Mouse (Mus musculus) stomach, embryonic 15.5 days (tissue): ENCODE results near the gene Gm14180. TPM values are rescaled to one million over a fixed set of nuclear protein-coding genes. Genes with fewer than 3 reads are reported as not detected.
"Not testable (repeated sequence)": the region's sequence is repeated elsewhere in the genome, so short reads cannot be mapped to it uniquely, and the experiment has no call there.

Experiments used
- ATAC-seq: fragments of 200-750 bp; cut with Nextera tagmentation; 2 replicates; pipeline ENCODE4 v1.8.0; 2017; ENCODE audit warnings: low read depth, moderate number of reproducible peaks, moderate TSS enrichment; ENCODE audit not compliant: insufficient read depth, low FRiP score
- H3K27ac ChIP-seq: fragments of 300-500 bp; sonication (generic); 2 replicates; pipeline ENCODE4 v1.5.1; 2015; ENCODE audit warnings: mild to moderate bottlenecking, inconsistent platforms
- H3K27me3 ChIP-seq: fragments of 300-500 bp; sonication (generic); replicated peaks from 2 replicates; pipeline ENCODE4 v1.6.1; 2015; ENCODE audit warnings: inconsistent platforms
- H3K36me3 ChIP-seq: fragments of 300-500 bp; sonication (generic); 2 replicates; pipeline ENCODE4 v1.6.1; 2015; ENCODE audit warnings: inconsistent platforms
- H3K4me1 ChIP-seq: fragments of 300-500 bp; sonication (generic); 2 replicates; pipeline ENCODE4 v1.6.1; 2015; ENCODE audit warnings: inconsistent platforms
- H3K4me2 ChIP-seq: fragments of 300-500 bp; sonication (generic); 2 replicates; pipeline ENCODE4 v1.6.1; 2015; ENCODE audit warnings: mild to moderate bottlenecking, inconsistent platforms
- H3K4me3 ChIP-seq: fragments of 300-500 bp; sonication (generic); replicated peaks from 2 replicates; pipeline ENCODE4 v1.5.1; 2015; ENCODE audit warnings: inconsistent platforms
- H3K9ac ChIP-seq: fragments of 300-500 bp; sonication (generic); 2 replicates; pipeline ENCODE4 v1.6.1; 2015; ENCODE audit warnings: inconsistent platforms
- H3K9me3 ChIP-seq: fragments of 300-500 bp; sonication (generic); 2 replicates; pipeline ENCODE4 v1.6.1; 2016; ENCODE audit warnings: inconsistent platforms
- WGBS: fragments of 180-500 bp; shearing (Covaris S2); methylation state at CpG from one replicate; pipeline ENCODE4 v1.1.7; 2015; 5-methylcytosine and 5-hydroxymethylcytosine counted together
- polyA plus RNA-seq: library from polyadenylated mRNA; unstranded; fragments of >200 nt; fragmentation: Nextera tagmentation; extraction: Ambion mirVana; gene quantifications from 2 replicates; pipeline ENCODE4 v1.2.1, GENCODE M21; 2015

Gene Gm14180
- polyA plus RNA-seq, result not detected in 2 replicates

DNA sequence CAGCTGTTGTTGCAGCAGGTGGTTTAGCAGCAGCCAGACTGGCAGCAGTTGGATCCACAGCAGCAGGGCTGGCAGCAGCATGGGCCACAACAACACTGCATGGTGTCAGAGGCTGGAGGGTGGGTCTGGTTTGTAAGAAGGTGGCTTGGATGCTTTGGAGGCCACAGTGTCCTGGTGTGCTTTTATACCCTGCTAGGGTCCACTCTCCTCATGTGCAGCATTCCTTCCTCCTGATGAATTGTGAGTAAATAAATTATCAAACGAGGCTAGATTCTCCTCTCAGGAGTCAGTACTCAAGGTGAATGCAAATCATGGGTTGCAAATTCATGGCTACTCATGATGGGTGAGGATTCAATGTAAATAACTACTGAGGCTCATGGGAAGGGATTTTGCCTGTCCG is at the start of gene Gm14180:
Gm14180 (minus strand) TSS at position 101 of the 400 bp plus-strand sequence.
- H3K4me1 ChIP-seq, result no peaks in the 10 kb centered on the region
- no peak within 1 kb of the TSS for H3K4me3 ChIP-seq
- no peaks in the 10 kb centered on the region for H3K9me3 ChIP-seq
- no peak within 1 kb of the TSS for H3K27ac ChIP-seq
- no peaks in the 10 kb centered on the region for H3K36me3 ChIP-seq
- H3K4me2 ChIP-seq, result no peak within 1 kb of the TSS
- no peak within 1 kb of the TSS for H3K9ac ChIP-seq
- 64% methylated on average over 2 of the region's 2 CpGs for WGBS
- no peaks in the 10 kb centered on the region for H3K27me3 ChIP-seq
- ATAC-seq, result no peak

DNA sequence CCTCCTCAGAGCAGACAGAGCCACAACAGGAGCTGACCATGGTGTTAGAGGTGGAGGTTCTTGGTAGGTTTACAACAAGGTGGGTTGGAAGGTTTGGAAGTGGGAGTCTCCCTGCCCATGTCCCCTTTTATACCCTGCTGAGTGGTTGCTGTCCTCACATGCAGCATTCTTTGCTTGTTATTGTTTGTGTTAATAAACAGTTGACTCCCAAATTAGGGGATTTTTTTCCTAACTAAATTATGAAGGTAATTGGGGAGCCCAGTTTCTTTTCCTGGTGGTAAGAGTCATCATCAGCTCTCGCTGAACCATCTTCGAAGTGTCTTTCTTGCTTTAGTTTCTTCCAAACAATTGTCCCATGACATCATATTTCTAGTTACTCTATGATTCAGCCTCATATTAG is 46.5 kb upstream of the Gm14180 start, which contains the start of gene Krtap4-8:
Krtap4-8 (minus strand) TSS at position 101 of the 400 bp plus-strand sequence.
- 94% methylated on average over 2 of the region's 2 CpGs for WGBS
- no peaks in the 10 kb centered on the region for H3K36me3 ChIP-seq

DNA sequence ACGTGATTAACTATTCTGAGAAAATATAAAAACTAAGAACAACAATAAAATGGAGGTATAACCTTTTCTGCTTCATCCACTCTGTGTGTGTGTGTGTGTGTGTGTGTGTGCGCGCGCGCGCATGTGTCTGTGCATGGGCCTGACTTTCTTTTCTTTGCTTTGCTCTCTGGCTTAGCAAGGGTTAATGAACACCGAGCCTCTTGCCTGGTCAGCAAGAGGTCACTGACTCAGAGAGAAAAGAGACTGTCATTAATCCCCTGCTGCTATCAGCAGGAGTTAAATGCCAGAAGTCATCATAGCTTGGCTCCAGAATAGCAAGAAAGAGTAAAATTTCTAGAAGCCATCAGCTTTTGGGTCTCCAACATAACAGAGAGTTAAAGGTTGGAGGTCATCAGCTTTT is 44.3 kb upstream of the Gm14180 start:
- no peak overlapping the region for H3K27ac ChIP-seq
- 58% methylated on average over 7 of the region's 7 CpGs for WGBS
- no peak overlapping the region for H3K9ac ChIP-seq
- H3K36me3 ChIP-seq, result no peaks in the 10 kb centered on the region
- no peaks in the 10 kb centered on the region for H3K9me3 ChIP-seq
- ATAC-seq, result no peak
- H3K4me2 ChIP-seq, result no peak overlapping the region
- no peak overlapping the region for H3K4me3 ChIP-seq
- no peaks in the 10 kb centered on the region for H3K27me3 ChIP-seq
- H3K4me1 ChIP-seq, result no peaks in the 10 kb centered on the region

More for the DNA sequence above, 46.5 kb upstream of the Gm14180 start, which contains the start of gene Krtap4-8:
- Histone ChIP-seq H3K4me1 (no peaks in the 10 kb centered on the region), H3K27me3 (no peaks in the 10 kb centered on the region), H3K9me3 (no peaks in the 10 kb centered on the region), H3K27ac (no peak within 1 kb of the TSS), H3K4me2 (no peak within 1 kb of the TSS), H3K4me3 (no peak within 1 kb of the TSS), H3K9ac (no peak within 1 kb of the TSS)
- no peak for ATAC-seq

DNA sequence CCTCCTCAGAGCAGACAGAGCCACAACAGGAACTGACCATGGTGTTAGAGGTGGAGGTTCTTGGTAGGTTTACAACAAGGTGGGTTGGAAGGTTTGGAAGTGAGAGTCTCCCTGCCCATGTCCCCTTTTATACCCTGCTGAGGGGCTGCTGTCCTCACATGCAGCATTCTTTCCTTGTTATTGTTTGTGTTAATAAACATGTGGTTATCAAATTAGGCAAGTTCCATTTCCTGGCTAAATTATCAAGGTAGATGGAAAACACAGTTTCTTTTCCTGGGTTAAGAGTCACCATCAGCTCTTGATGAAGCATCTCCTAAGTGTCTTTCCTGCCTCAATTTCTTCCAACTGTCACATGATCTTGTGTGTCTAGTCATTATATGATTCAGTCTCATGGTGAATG is 38.7 kb upstream of the Gm14180 start, which contains the start of gene Gm11595:
Gm11595 (minus strand) TSS at position 101 of the 400 bp plus-strand sequence.
- H3K36me3 ChIP-seq, ATAC-seq, H3K27me3 ChIP-seq, H3K4me2 ChIP-seq, H3K27ac ChIP-seq, H3K4me1 ChIP-seq, H3K9ac ChIP-seq, H3K9me3 ChIP-seq, H3K4me3 ChIP-seq: not testable (repeated sequence)

DNA sequence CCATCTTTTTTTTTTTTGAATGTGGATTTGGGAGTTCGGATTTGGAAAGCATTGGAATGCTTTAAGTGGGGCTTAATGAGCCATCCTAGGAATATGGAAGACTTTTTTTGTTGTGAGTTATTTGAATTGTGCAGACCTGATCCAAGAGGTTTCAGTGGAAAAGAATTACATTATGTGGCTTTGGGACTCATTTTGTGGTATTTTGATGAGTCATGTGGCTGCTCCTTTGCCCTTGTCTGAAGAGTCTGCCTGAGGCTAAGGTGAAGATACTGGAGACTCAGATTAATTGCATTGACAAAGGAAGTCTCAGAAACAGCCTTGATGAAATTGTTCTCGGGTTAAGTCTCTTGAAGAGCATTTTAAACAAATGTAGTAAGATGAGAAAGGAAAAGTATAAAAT is 34.3 kb upstream of the Gm14180 start:
- 62% methylated on average over 2 of the region's 2 CpGs for WGBS

DNA sequence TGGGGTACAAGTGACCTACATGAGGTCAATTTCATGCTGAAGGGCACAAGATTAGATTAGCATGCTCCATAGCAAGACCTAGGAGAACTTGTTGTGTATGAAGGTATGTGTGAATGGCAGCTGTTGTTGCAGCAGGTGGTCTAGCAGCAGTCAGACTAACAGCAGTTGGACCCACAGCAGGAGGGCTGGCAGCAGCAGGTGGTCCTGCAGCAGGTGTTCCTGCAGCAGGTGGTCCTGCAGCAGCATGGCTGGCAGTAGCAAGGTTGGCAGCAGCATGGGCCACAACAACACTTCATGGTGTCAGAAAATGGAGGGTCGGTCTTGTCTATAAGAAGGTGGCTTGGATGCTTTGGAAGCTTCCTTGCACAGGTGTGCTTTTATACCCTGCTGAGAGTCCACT is 24.8 kb upstream of the Gm14180 start:
- no peaks in the 10 kb centered on the region for H3K9me3 ChIP-seq
- no peaks in the 10 kb centered on the region for H3K36me3 ChIP-seq
- no peak for ATAC-seq
- H3K4me1 ChIP-seq, result no peaks in the 10 kb centered on the region
- H3K9ac ChIP-seq, result no peak overlapping the region
- WGBS, result 77% methylated on average over 1 of the region's 1 CpGs
- H3K4me3 ChIP-seq, result no peak overlapping the region
- H3K4me2 ChIP-seq, result no peak overlapping the region
- no peaks in the 10 kb centered on the region for H3K27me3 ChIP-seq
- H3K27ac ChIP-seq, result no peak overlapping the region

More for the DNA sequence above, 34.3 kb upstream of the Gm14180 start:
- Histone ChIP-seq H3K36me3 (no peaks in the 10 kb centered on the region), H3K4me3 (no peak overlapping the region), H3K27ac (no peak overlapping the region), H3K9me3 (no peaks in the 10 kb centered on the region), H3K9ac (no peak overlapping the region), H3K4me2 (no peak overlapping the region), H3K4me1 (no peaks in the 10 kb centered on the region), H3K27me3 (no peaks in the 10 kb centered on the region)
- no peak for ATAC-seq

DNA sequence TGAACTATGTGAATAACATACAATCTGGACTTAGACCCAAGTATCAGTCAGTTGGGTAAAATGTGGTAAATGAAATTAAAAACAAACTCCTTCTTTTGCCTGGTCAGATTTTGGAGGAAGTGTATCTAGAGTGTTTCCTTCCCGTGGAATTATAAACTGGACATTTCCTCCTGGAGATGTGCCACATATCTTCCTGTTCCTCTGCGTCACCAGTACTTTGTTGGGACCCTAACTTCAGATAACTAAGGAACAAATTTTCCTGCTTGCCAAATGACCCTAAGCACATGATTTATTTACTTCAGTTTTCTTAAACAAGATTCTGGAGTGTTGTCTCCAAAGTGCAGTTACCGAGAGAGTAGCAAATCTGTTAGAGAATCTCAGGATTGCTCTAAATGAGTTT is 9.9 kb upstream of the Gm14180 start:
- no peaks in the 10 kb centered on the region for H3K36me3 ChIP-seq
- no peak overlapping the region for H3K4me3 ChIP-seq

DNA sequence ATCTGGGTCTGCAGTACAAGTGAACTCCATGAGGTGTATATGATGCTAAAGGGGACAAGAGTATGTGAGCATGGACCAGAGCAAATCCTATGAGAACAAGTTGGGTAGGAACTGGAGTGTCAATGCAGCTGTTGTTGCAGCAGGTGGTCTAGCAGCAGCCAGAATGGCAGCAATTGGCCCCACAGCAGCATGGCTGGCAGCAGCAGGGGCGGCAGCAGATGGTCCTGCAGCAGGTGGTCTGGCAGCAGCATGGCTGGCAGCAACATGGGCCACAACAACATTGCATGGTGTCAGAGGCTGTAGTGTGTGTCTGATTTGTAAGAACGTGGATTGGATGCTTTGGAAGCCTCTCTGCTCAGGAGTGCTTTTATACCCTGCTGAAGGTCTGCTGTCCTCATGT is 10.0 kb downstream of the Gm14180 start:
- Histone ChIP-seq H3K4me1 (no peaks in the 10 kb centered on the region), H3K4me3 (no peak overlapping the region), H3K9ac (no peak overlapping the region), H3K36me3 (no peaks in the 10 kb centered on the region), H3K9me3 (no peaks in the 10 kb centered on the region), H3K4me2 (no peak overlapping the region), H3K27ac (no peak overlapping the region), H3K27me3 (no peaks in the 10 kb centered on the region)
- WGBS, result 72% methylated on average over 2 of the region's 2 CpGs
- ATAC-seq, result no peak

More for the DNA sequence above, 9.9 kb upstream of the Gm14180 start:
- no peaks in the 10 kb centered on the region for H3K4me1 ChIP-seq
- 75% methylated on average over 3 of the region's 3 CpGs for WGBS
- H3K27ac ChIP-seq, result no peak overlapping the region
- no peak for ATAC-seq
- H3K9ac ChIP-seq, result no peak overlapping the region
- no peak overlapping the region for H3K4me2 ChIP-seq
- H3K27me3 ChIP-seq, result no peaks in the 10 kb centered on the region
- H3K9me3 ChIP-seq, result no peaks in the 10 kb centered on the region

DNA sequence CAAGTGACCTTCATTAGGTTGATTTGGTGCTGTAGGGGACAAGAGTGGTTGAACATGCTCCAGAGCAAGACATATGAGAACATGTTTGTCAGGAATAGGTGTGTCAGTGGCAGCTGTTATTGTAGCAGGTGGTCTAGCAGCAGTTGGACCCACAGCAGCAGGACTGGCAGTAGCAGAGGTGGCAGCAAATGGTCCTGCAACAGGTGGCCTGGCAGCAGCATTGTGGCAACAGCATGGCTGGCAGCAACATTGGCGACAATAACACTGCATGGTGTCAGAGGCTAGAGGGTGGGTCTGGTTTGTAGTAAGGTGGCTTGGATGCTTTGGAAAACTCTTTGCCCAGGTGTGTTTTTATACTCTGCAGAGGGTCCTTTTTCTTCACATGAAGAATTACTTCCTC is 15.3 kb downstream of the Gm14180 start:
- Histone ChIP-seq H3K9ac (no peak overlapping the region), H3K36me3 (no peaks in the 10 kb centered on the region), H3K4me2 (no peak overlapping the region), H3K4me1 (no peaks in the 10 kb centered on the region), H3K9me3 (no peaks in the 10 kb centered on the region), H3K27me3 (no peaks in the 10 kb centered on the region), H3K27ac (no peak overlapping the region), H3K4me3 (no peak overlapping the region)
- no peak for ATAC-seq
- 94% methylated on average over 1 of the region's 1 CpGs for WGBS

DNA sequence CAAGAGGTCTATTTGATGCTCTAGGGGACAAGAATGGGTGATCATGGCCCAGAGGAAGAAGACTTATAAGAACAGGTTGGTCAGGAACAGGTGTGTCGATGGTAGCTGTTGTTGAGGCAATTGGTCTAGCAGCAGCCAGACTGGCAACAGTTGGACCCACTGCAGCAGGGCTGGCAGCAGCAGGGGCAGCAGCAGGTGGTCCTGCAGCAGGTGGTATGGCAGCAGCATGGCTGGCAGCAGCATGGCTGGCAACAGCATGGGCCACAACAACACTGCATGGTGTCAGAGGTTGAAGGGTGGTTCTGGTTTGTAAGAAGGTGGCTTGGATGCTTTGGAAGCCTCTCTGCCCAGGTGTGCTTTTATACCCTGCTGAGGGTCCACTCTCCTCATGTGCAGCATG is 43.6 kb downstream of the Gm14180 start, which contains the start of gene Gm14190:
Gm14190 (minus strand) TSS at position 278 of the 400 bp plus-strand sequence.
- H3K4me2 ChIP-seq, result no peak within 1 kb of the TSS
- H3K27me3 ChIP-seq, result no peaks in the 10 kb centered on the region
- H3K36me3 ChIP-seq, result no peaks in the 10 kb centered on the region
- H3K4me1 ChIP-seq, result no peaks in the 10 kb centered on the region
- no peaks in the 10 kb centered on the region for H3K9me3 ChIP-seq
- 84% methylated on average over 1 of the region's 1 CpGs for WGBS
- H3K4me3 ChIP-seq, result no peak within 1 kb of the TSS
- H3K9ac ChIP-seq, result no peak within 1 kb of the TSS
- no peak within 1 kb of the TSS for H3K27ac ChIP-seq
- no peak for ATAC-seq

DNA sequence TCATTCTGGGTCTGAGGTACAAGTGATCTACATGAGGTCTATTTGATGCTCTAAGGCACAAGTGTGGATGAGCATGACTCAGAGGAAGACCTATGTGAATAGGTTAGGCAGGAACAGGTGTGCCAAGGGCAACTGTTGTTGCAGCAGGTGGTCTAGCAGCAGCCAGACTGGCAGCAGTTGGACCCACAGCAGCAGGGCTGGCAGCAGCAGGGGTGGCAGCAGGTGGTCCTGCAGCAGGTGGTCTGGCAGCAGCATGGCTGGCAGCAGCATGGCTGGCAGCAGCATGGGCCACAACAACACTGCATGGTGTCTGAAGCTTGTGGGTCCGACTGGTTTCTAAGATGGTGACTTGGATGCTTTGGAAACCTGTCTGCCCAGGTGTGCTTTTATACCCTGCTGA is 48.9 kb downstream of the Gm14180 start:
- H3K27ac ChIP-seq, H3K4me3 ChIP-seq, H3K27me3 ChIP-seq, H3K9ac ChIP-seq, H3K36me3 ChIP-seq, ATAC-seq, H3K4me1 ChIP-seq, H3K9me3 ChIP-seq, H3K4me2 ChIP-seq: not testable (repeated sequence)
- WGBS, result 70% methylated on average over 1 of the region's 1 CpGs
